Mouse (Mus musculus) kidney, postnatal 25 days (tissue): Measurements from ENCODE around the gene Olfr967.
"Not testable (repeated sequence)": the region's sequence is repeated elsewhere in the genome, so short reads cannot be mapped to it uniquely, and the experiment has no call there.

Experiments used
- DNase-seq, 2 experiments: peaks; one replicate each; pipeline ENCODE4 v3.0.0; 2021; ENCODE audit warnings: mixed read lengths in 2 of 2

Olfr967 gene

DNA sequence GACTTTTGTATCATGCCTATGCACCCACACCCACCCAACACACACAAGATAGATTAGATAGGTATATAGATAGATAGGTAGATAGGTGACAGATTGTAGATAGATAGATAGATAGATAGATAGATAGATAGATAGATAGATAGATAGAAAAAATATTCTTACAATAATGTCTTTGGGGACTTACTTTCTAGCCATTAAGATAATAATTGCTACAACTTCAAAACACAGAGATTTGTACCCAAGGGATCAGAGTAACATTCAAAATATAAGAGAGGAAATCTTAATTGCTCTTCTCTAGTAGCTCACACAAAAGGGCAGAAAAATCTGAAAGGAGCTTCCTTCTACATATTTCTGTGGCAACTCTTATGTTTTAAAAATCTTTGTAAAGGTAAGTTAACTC, at the start of gene Olfr967:
Gene Olfr967 (plus strand): TSS at position 301 of the 400 bp plus-strand sequence.
- DNase-seq, result no peak

DNA sequence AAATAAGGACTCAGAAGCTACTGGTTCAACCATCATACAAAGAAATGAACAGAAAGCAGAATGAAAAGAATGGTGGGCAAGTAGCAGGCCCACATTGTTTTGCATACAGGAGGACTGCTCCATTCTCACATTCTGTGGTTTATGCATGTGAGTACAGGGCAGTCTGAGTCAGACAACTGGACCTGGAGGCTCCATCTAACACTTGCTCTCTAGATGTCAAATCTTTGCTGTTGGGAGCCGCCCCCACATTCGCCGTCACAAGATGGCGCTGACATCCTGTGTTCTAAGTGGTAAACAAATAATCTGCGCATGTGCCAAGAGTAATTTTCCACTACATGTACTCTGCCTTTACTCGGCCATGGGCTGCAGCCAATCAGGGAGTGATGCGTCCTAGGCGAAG, 44.9 kb upstream of the Olfr967 start:
- not testable (repeated sequence) for DNase-seq

DNA sequence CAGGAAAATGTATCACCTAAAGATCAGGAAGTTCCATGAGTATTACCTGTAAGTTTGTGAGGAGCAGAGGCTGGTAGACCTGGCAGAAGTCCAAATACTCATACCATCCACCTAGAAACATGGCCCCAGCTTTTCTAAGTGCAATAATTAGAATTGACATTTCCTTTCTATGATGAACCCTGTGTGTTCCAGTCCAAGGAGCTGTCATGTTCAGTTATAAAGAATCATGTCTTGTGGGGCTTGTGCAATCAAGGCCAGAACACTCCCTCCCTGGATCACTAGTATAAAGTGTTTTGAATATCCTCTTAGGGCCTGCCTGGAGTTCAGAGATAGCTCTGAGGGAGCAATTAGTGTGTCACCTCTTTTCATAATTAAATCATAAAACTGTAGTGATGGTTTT, 39.0 kb upstream of the Olfr967 start, which contains the start of gene Olfr149:
Gene Olfr149 (minus strand): TSS at position 101 of the 400 bp plus-strand sequence.
- DNase-seq, result no peak

DNA sequence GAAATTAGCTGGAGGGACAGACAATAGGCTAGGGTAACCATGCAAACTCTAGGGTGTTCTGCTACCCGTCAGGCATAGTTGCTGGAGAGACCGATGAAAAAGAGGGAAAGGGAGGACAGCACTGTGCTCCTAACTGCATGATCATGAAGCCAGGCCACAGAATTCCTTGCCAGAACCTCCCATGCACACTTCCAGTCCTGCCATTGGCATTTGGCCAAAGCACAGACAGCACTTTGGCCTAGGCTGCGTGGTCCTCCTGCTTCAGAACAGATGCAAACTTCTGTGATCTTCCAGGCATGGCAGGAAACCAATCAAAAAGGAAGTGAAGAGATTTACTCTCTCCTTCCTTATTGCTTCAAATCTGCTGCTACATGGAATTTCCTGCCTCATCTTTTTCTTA, 37.1 kb upstream of the Olfr967 start:
- peak; percentile 34 to 35 for DNase-seq

DNA sequence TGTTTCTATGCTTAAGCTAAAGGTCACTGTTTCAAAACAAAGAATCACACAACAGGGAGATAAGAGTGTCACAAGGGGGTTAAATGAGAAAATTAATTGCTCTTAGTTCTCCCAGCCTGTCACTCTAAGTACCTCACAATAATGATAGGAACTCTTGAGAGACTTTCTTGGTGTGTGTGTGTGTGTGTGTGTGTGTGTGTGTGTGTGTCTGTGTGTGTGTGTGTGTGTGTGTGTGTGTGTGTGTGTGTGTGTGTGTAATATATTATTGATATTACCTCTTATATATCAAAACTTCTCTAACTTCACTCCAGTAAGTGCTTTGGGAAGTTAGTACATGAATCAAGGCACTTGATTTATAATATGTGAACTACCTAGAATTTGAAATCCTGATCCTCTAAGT, 35.0 kb upstream of the Olfr967 start, which contains the start of gene Olfr965:
Gene Olfr965 (plus strand): TSS at position 301 of the 400 bp plus-strand sequence.
- no peak for DNase-seq

DNA sequence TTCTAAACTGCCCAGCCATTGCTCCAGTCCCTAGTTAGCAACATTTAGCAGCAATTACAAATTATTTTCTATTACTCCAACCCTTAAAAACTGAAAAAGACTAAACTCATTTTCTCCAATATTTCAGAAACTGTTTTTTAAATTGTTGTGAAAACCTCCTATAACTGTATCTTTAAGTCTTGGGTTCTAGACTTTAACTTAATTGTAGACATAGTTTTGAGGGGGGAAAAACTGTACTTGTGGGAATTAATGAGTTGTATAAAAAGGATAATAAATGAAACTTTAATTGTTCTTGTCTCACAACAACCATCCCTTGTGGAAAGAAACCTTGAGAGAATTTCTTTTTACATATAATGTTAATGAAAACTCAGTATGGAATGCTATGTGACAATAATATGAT, 15.4 kb upstream of the Olfr967 start, which contains the start of gene Olfr150:
Gene Olfr150 (plus strand): TSS at position 301 of the 400 bp plus-strand sequence.
- DNase-seq, result no peak

DNA sequence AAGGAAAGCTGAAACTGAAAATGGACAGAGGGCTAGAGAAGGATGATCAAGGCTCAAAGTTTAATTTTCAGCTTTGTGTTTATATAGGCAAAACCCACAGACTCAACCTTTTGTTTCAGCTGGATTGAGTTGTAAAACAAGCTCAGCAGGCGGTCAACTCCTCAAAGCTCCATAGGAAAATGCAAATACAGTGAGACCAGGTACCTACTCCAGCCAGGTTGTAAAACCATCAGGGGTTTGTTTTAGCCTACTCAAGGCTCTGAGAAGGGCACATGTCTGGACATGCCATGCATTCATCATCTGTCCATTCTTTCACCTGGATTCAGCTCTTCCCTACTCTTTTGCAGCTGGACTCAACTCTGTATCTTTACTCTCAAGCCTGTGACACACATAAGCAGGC, 5.3 kb upstream of the Olfr967 start:
- DNase-seq, result no peak

DNA sequence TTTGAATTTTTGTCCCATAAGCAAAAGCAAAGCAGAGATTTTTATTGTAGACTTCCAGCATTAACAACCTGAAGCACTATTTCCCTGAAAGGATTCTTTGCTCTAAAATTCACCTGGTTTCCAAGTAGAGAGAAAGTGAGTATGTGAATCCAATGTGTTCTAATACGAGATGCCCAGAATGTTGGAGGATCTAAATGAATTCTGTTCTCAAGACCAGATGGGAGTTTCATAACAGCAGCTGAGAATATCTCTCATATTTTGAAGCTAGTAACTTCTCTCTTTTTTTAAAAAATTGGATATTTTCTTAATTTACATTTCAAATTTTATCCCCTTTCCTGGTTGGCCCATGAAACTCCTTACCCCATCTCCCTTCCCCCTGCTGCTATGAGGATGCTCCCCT, 379 bp downstream of the Olfr967 start:
- no peak for DNase-seq

DNA sequence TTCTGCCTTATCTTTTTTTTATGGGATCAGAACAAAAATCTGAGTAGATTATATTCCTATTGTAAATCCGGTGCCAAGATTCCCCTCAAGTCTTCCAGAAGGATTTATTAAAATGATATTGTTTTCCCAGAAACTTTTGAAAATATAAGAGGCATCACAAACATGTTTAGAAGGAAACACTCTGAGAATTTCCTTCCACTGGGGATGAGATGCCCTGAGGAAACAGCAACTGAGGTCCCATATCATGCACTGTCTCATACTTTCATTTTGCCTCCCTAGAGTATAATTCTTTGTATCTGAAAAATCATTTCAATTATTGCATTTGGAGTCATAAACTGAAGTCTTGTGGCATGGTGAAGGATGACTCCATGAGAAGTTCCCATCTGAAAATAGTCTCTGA, 37.1 kb downstream of the Olfr967 start, which contains the start of gene Olfr968:
Gene Olfr968 (minus strand): TSS at position 101 of the 400 bp plus-strand sequence.
- no peak for DNase-seq

DNA sequence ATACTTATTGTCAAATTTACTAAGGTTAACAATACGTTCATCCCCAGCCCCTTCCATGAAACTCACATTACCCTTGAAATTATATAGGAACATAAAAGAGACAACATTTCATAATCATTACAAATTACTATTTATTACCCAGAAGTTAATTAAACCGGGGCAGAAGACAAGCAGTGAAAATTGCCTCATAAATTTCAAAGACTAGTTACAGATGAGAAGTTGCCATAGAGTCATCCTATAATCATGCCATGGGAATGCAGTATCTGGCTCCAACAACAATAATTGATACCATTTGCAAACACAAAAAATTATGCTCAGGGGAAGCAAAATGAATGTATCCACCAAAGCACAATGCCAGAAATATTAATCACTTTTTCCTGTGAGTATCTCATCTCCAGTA, 44.5 kb downstream of the Olfr967 start, which contains the start of gene Olfr969:
Gene Olfr969 (plus strand): TSS at position 388 of the 400 bp plus-strand sequence.
- DNase-seq, result no peak
